Mouse (Mus musculus) induced T-regulatory cell, adult 2 months (primary cell): ENCODE data around the gene Kif24.

Experiments used
- DNase-seq: peaks from one replicate; pipeline ENCODE4 v3.0.0-alpha.2; 2012; ENCODE audit warnings: low read depth

Kif24 gene

GRCm38 (mm10) chr4:41347839-41348238, 116.8 kb downstream of the Kif24 start:
- peak; percentile 69 for DNase-seq

- DNase-seq, result no peak
These were observed 118.7 kb downstream of the Kif24 start for GRCm38 (mm10) chr4:41346011-41346410.

- peak; percentile 18 for DNase-seq
These were observed 123.7 kb downstream of the Kif24 start for GRCm38 (mm10) chr4:41340912-41341550.
